In the genomic region with DNA sequence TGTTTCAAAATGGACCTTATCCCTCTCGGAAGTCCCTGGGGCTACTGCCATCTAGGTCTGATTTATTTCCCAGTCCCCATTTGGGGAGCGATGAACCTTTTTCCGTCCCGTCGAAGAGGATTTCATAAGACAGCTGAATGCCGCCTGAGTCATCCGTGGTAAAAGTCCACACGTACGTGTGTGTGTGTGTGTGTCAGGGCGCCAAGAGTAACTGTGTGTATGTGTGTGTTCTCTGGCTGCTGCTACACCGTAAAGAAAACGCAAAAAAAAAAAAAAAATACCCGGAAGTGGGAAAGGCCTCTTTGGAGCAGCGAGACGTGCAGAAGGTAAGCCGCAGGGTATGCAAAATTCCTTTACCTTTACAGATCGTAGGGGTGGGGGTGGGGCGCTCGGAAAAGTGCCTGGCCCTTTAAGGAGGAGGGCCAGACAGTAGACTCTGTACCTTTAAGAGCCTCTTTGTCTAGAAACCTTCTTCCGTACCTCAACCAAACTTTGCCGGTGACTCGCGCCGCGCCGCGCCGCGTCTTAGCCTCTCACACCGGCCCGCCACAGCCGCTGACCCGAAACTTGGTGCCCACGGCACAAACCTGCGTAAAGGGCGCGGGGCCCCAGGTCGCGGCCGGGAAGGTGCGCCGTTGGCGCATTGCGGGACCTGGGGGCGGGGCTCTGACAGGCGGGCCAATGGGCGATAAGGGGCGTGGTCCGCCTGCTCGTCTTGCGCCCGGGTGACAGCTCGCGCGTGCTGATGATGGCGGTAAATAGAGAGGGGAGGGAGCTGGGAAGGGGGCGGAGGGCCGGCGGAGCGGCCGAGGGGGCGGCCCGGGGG, we compare ENCODE assay signal across 8 mouse cellular contexts. TPM values are rescaled to one million over a fixed set of nuclear protein-coding genes. Genes with fewer than 3 reads are reported as not detected.
DNase-seq lines count a peak whose midpoint lies in the region; ATAC-seq and TF ChIP-seq lines count a peak whose summit lies in the region.

No protein-coding gene starts in this region.

- TF ChIP-seq RAD21 in CH12.LX (IDR thresholded peaks at IDR 0.05; ENCODE audit: low read depth, low read length) = no peak

- dilution Hi-C loops in CH12.LX (cut with MboI; ENCODE audit: extremely low pct_ligation_motif_present, extremely low pct_unique_long_range_greater_than_20kb, low sequenced_read_pairs) = no loop called here

- WGBS in forebrain, embryonic 12.5 days = 1% methylated on average over 62 of the region's 63 CpGs
- under 1% methylated on average over 62 of the region's 63 CpGs for WGBS in large intestine, adult 2 months
- WGBS in liver, postnatal 0 days (ENCODE audit: insufficient replicate concordance) = 2% methylated on average over 63 of the region's 63 CpGs
- WGBS in neural tube, embryonic 14.5 days = under 1% methylated on average over 59 of the region's 63 CpGs

- peak; percentile 93 for DNase-seq in CH12.LX (ENCODE audit: extremely low read depth)
- DNase-seq in c-Kit-positive CD71-positive TER-119-negative erythroid progenitor cells, embryonic 14.5 days (ENCODE audit: low read depth) = peak; percentile 88
- peak; percentile 96 for DNase-seq in heart, postnatal 10 days
- peak; percentile 54 for DNase-seq in large intestine, adult 2 months (ENCODE audit: low read depth, low spot score)
- DNase-seq in liver, postnatal 0 days = peak; percentile 98
- peak; percentile 98 for DNase-seq in testis, postnatal 10 days (ENCODE audit: low spot score)

- in situ Hi-C loops in CH12.LX (cut with MboI; ENCODE audit: low pct_ligation_motif_present, low pct_unique_long_range_greater_than_20kb, low sequenced_read_pairs) = no loop called here

- no peaks in the 10 kb centered on the region for H3K27me3 ChIP-seq in CH12.LX (replicated peaks)
- H3K27me3 ChIP-seq in forebrain, embryonic 12.5 days = no peaks in the 10 kb centered on the region
- H3K27me3 ChIP-seq in liver, postnatal 0 days (ENCODE audit: insufficient read depth, low read length) = no peaks in the 10 kb centered on the region
- H3K27me3 ChIP-seq in neural tube, embryonic 14.5 days (ENCODE audit: control insufficient read depth, insufficient read depth, low read length) = no peaks in the 10 kb centered on the region

- no peak for TF ChIP-seq CTCF in CH12.LX (conservative IDR thresholded peaks at IDR 0.05 in 1 of 2, IDR thresholded peaks at IDR 0.05 in 1 of 2; ENCODE audit: low read depth in 2 of 2, low read length in 2 of 2)
- no peak; the same call in 1 of the 2 replicates for TF ChIP-seq CTCF in liver, postnatal 0 days (IDR thresholded peaks at IDR 0.05; ENCODE audit: low read depth)

- H3K27ac ChIP-seq in CH12.LX (ENCODE audit: insufficient read depth, low read depth) = peak overlapping the region; percentile 68
- peak overlapping the region; percentile 95 for H3K27ac ChIP-seq in forebrain, embryonic 12.5 days
- peak overlapping the region; percentile 98 for H3K27ac ChIP-seq in liver, postnatal 0 days (ENCODE audit: low read depth)
- peak overlapping the region; percentile 95 for H3K27ac ChIP-seq in neural tube, embryonic 14.5 days (ENCODE audit: low read depth, low read length)

- H3K4me3 ChIP-seq in CH12.LX (replicated peaks in 1 of 3; ENCODE audit: low read depth in 2 of 3, low read length in 2 of 3, poor library complexity in 1 of 3) = peak overlapping the region; percentile 60 to 86 (median 62)
- H3K4me3 ChIP-seq in forebrain, embryonic 12.5 days (replicated peaks) = peak overlapping the region; percentile 70
- H3K4me3 ChIP-seq in liver, postnatal 0 days (ENCODE audit: low read depth, low read length) = peak overlapping the region; percentile 95
- peak overlapping the region; percentile 63 for H3K4me3 ChIP-seq in neural tube, embryonic 14.5 days (ENCODE audit: low read depth, low read length)

- no peak for TF ChIP-seq EP300 in CH12.LX (IDR thresholded peaks at IDR 0.05; ENCODE audit: low read length)
- 0 out of 2 replicates have a peak, but pooled peaks have one; percentile 38 for TF ChIP-seq EP300 in liver, postnatal 0 days (IDR thresholded peaks at IDR 0.05; ENCODE audit: low read depth)

- peak overlapping the region; percentile 85 for H3K9ac ChIP-seq in CH12.LX (ENCODE audit: insufficient read depth, low read depth)
- peak overlapping the region; percentile 87 for H3K9ac ChIP-seq in forebrain, embryonic 12.5 days
- peak overlapping the region; percentile 88 for H3K9ac ChIP-seq in liver, postnatal 0 days (replicated peaks)
- H3K9ac ChIP-seq in neural tube, embryonic 14.5 days (replicated peaks; ENCODE audit: low read depth, low read length) = peak overlapping the region; percentile 77

- peaks cover 7 to 33% of the 10 kb centered on the region in 2 experiments for H3K36me3 ChIP-seq in CH12.LX (replicated peaks in 1 of 2; ENCODE audit: control insufficient read depth in 1 of 2, insufficient read depth in 1 of 2, low read length in 1 of 2)
- peaks cover 13% of the 10 kb centered on the region for H3K36me3 ChIP-seq in forebrain, embryonic 12.5 days (replicated peaks)
- H3K36me3 ChIP-seq in liver, postnatal 0 days (replicated peaks; ENCODE audit: insufficient read depth, low read length) = peaks cover 17% of the 10 kb centered on the region
- peaks cover 3% of the 10 kb centered on the region; the same call in 1 of the 2 replicates for H3K36me3 ChIP-seq in neural tube, embryonic 14.5 days (ENCODE audit: control insufficient read depth, insufficient read depth, low read length)

- TF ChIP-seq POLR2A in CH12.LX (IDR thresholded peaks at IDR 0.05; ENCODE audit: low read depth, low read length) = peak; percentile 59

- H3K4me1 ChIP-seq in CH12.LX (ENCODE audit: control insufficient read depth in 1 of 2, insufficient read depth in 2 of 2) = peaks cover 4 to 20% of the 10 kb centered on the region in 2 experiments; a peak in 2 of 4 replicates
- H3K4me1 ChIP-seq in forebrain, embryonic 12.5 days = peaks cover 35% of the 10 kb centered on the region
- peaks cover 23% of the 10 kb centered on the region for H3K4me1 ChIP-seq in liver, postnatal 0 days (ENCODE audit: insufficient read depth)
- peaks cover 19% of the 10 kb centered on the region for H3K4me1 ChIP-seq in neural tube, embryonic 14.5 days (ENCODE audit: control insufficient read depth, insufficient read depth, low read length)

- ATAC-seq in forebrain, embryonic 12.5 days (ENCODE audit: low FRiP score) = peak; percentile 96
- ATAC-seq in liver, postnatal 0 days = peak; percentile 94
- ATAC-seq in neural tube, embryonic 14.5 days (ENCODE audit: low read depth) = peak; percentile 93

- H3K4me2 ChIP-seq in CH12.LX (ENCODE audit: insufficient read depth, low read depth, poor library complexity, severe bottlenecking) = peak overlapping the region; percentile 93
- H3K4me2 ChIP-seq in forebrain, embryonic 12.5 days = peak overlapping the region; percentile 90
- peak overlapping the region; percentile 100 for H3K4me2 ChIP-seq in liver, postnatal 0 days (ENCODE audit: low read depth, low read length)
- peak overlapping the region; percentile 57 for H3K4me2 ChIP-seq in neural tube, embryonic 14.5 days (ENCODE audit: low read depth, low read length)

- intact Hi-C loops in heart, postnatal 10 days (cut with DNase I) = no loop called here

- H3K9me3 ChIP-seq in CH12.LX (replicated peaks; ENCODE audit: low read length) = peaks cover 1% of the 10 kb centered on the region
- H3K9me3 ChIP-seq in forebrain, embryonic 12.5 days = no peaks in the 10 kb centered on the region
- no peaks in the 10 kb centered on the region for H3K9me3 ChIP-seq in liver, postnatal 0 days (ENCODE audit: low read length)
- H3K9me3 ChIP-seq in neural tube, embryonic 14.5 days (ENCODE audit: control insufficient read depth, low read length) = no peaks in the 10 kb centered on the region

- 0 out of 2 replicates have a peak, but pooled peaks cover 2% of the 10 kb centered on the region for H3K79me2 ChIP-seq in CH12.LX (replicated peaks; ENCODE audit: control insufficient read depth, extremely low read depth, insufficient read depth, poor library complexity, severe bottlenecking)

RNA-seq across cellular contexts. Expression of gene Usp49, which starts 1.4 kb away (rescaled TPM):
- total RNA-seq in CH12.LX (2012; rRNA removed) = 2.6 and 3.4 TPM in 2 replicates
- total RNA-seq in CH12.LX (2014; rRNA removed) = 2.6 and 2.7 TPM in 2 replicates
- 3.7 and 4.3 TPM in 2 replicates for polyA plus RNA-seq in CH12.LX (2012; ENCODE audit: insufficient read length, low read depth)
- polyA plus RNA-seq in forebrain, embryonic 12.5 days (2016; fragmentation: Nextera tagmentation; extraction: Ambion mirVana) = 11.1 and 12.2 TPM in 2 replicates
- 1 to 10 TPM; 5.4 to 5.5 TPM for total RNA-seq in heart, postnatal 10 days (2021)
- polyA plus RNA-seq in large intestine, adult 2 months (2012; rRNA removed) = 5.0 and 9.2 TPM in 2 replicates
- 1.2 and 1.6 TPM in 2 replicates for polyA plus RNA-seq in liver, postnatal 0 days (2015; fragmentation: Nextera tagmentation; extraction: Ambion mirVana)
- 5.9 and 6.5 TPM in 2 replicates for polyA plus RNA-seq in neural tube, embryonic 14.5 days (2014; fragmentation: Nextera tagmentation; extraction: Ambion mirVana)

RNA-seq across cellular contexts. Expression of gene Gm20517, which starts 17.7 kb away (rescaled TPM):
- total RNA-seq in CH12.LX (2012; rRNA removed) (1.7 and 1.8 TPM in 2 replicates), CH12.LX (2014; rRNA removed) (1.8 and 2.5 TPM in 2 replicates)
- 1.1 and 2.6 TPM in 2 replicates for polyA plus RNA-seq in CH12.LX (2012; ENCODE audit: insufficient read length, low read depth)
- polyA plus RNA-seq in forebrain, embryonic 12.5 days (2016; fragmentation: Nextera tagmentation; extraction: Ambion mirVana) = 1.6 and 2.7 TPM in 2 replicates
- 1 to 10 TPM; 3.0 to 3.5 TPM for total RNA-seq in heart, postnatal 10 days (2021)
- polyA plus RNA-seq in large intestine, adult 2 months (2012; rRNA removed) = 0.14 and 0.17 TPM in 2 replicates
- polyA plus RNA-seq in liver, postnatal 0 days (2015; fragmentation: Nextera tagmentation; extraction: Ambion mirVana) = 0.79 and 0.82 TPM in 2 replicates
- polyA plus RNA-seq in neural tube, embryonic 14.5 days (2014; fragmentation: Nextera tagmentation; extraction: Ambion mirVana) = 2.3 and 2.9 TPM in 2 replicates

RNA-seq across cellular contexts. Expression of gene Med20, which starts 17.7 kb away (rescaled TPM):
- total RNA-seq in CH12.LX (2012; rRNA removed) (30.5 and 31.0 TPM in 2 replicates), CH12.LX (2014; rRNA removed) (42.5 and 43.5 TPM in 2 replicates)
- 31.1 and 31.2 TPM in 2 replicates for polyA plus RNA-seq in CH12.LX (2012; ENCODE audit: insufficient read length, low read depth)
- 38.5 and 41.5 TPM in 2 replicates for polyA plus RNA-seq in forebrain, embryonic 12.5 days (2016; fragmentation: Nextera tagmentation; extraction: Ambion mirVana)
- 10 to 100 TPM; 21.9 to 23.0 TPM for total RNA-seq in heart, postnatal 10 days (2021)
- 21.7 and 23.7 TPM in 2 replicates for polyA plus RNA-seq in large intestine, adult 2 months (2012; rRNA removed)
- 13.5 and 14.4 TPM in 2 replicates for polyA plus RNA-seq in liver, postnatal 0 days (2015; fragmentation: Nextera tagmentation; extraction: Ambion mirVana)
- 38.1 and 43.4 TPM in 2 replicates for polyA plus RNA-seq in neural tube, embryonic 14.5 days (2014; fragmentation: Nextera tagmentation; extraction: Ambion mirVana)

RNA-seq across cellular contexts. Expression of gene Bysl, which starts 17.8 kb away (rescaled TPM):
- total RNA-seq in CH12.LX (2012; rRNA removed) (28.0 and 40.1 TPM in 2 replicates), CH12.LX (2014; rRNA removed) (24.0 and 24.4 TPM in 2 replicates)
- 57.4 and 60.5 TPM in 2 replicates for polyA plus RNA-seq in CH12.LX (2012; ENCODE audit: insufficient read length, low read depth)
- 32.7 and 33.7 TPM in 2 replicates for polyA plus RNA-seq in forebrain, embryonic 12.5 days (2016; fragmentation: Nextera tagmentation; extraction: Ambion mirVana)
- total RNA-seq in heart, postnatal 10 days (2021) = 10 to 100 TPM; 17.2 to 19.0 TPM
- 8.4 and 10.4 TPM in 2 replicates for polyA plus RNA-seq in large intestine, adult 2 months (2012; rRNA removed)
- 8.9 and 10.6 TPM in 2 replicates for polyA plus RNA-seq in liver, postnatal 0 days (2015; fragmentation: Nextera tagmentation; extraction: Ambion mirVana)
- 32.7 and 35.0 TPM in 2 replicates for polyA plus RNA-seq in neural tube, embryonic 14.5 days (2014; fragmentation: Nextera tagmentation; extraction: Ambion mirVana)

RNA-seq across cellular contexts. Expression of gene Tomm6, which starts 59.1 kb away (rescaled TPM):
- total RNA-seq in CH12.LX (2012; rRNA removed) (46.1 and 46.3 TPM in 2 replicates), CH12.LX (2014; rRNA removed) (18.1 and 26.4 TPM in 2 replicates)
- 349 and 424 TPM in 2 replicates for polyA plus RNA-seq in CH12.LX (2012; ENCODE audit: insufficient read length, low read depth)
- polyA plus RNA-seq in forebrain, embryonic 12.5 days (2016; fragmentation: Nextera tagmentation; extraction: Ambion mirVana) = 346 and 368 TPM in 2 replicates
- total RNA-seq in heart, postnatal 10 days (2021) = 100 to 1,000 TPM; 150 to 154 TPM
- 105 and 126 TPM in 2 replicates for polyA plus RNA-seq in large intestine, adult 2 months (2012; rRNA removed)
- 268 and 275 TPM in 2 replicates for polyA plus RNA-seq in liver, postnatal 0 days (2015; fragmentation: Nextera tagmentation; extraction: Ambion mirVana)
- 296 and 305 TPM in 2 replicates for polyA plus RNA-seq in neural tube, embryonic 14.5 days (2014; fragmentation: Nextera tagmentation; extraction: Ambion mirVana)

Comparison
In these comparisons a context has a peak if more than half of its experiments do, and no peak if none do; other contexts are left out.
1. Peak in every context shown above with its lines: DNase-seq, ATAC-seq, H3K4me3 ChIP-seq and H3K27ac ChIP-seq.